Mouse (Mus musculus) lung, postnatal 0 days (tissue): Measurements from ENCODE around the gene Prm1.

Source experiments
- CTCF ChIP-seq: IDR thresholded peaks from 2 replicates; pipeline ENCODE4 v1.5.1; 2016; ENCODE audit warnings: antibody characterized with exemption, mild to moderate bottlenecking
- EP300 ChIP-seq: IDR thresholded peaks from 2 replicates; pipeline ENCODE4 v1.6.1; 2016; ENCODE audit warnings: antibody characterized with exemption, mild to moderate bottlenecking, control low read depth

GRCm38 (mm10) chr16:10821387-10821786 is 15.7 kb upstream of the Prm1 start:
- TF ChIP-seq CTCF: no peak
- TF ChIP-seq EP300: no peak
